Mouse (Mus musculus) myocyte (in vitro differentiated cells): ENCODE results near the gene Hipk3.

Experiments
- CEBPB ChIP-seq: IDR thresholded peaks from 2 replicates; pipeline ENCODE4 v1.6.1; 2011; ENCODE audit warnings: mild to moderate bottlenecking, moderate library complexity; ENCODE audit not compliant: poor library complexity, insufficient read depth, severe bottlenecking
- E2F4 ChIP-seq: IDR thresholded peaks from one replicate; pipeline ENCODE4 v1.6.1; 2011; ENCODE audit warnings: mild to moderate bottlenecking, control low read depth, moderate library complexity; ENCODE audit not compliant: insufficient read depth
- MAX ChIP-seq: IDR thresholded peaks from one replicate; pipeline ENCODE4 v1.6.1; 2011; ENCODE audit warnings: low read depth, mild to moderate bottlenecking, control low read depth
- POLR2A ChIP-seq: IDR thresholded peaks from one replicate; pipeline ENCODE4 v1.6.1; 2011; ENCODE audit warnings: low read depth, mild to moderate bottlenecking, control low read depth, moderate library complexity; ENCODE audit not compliant: insufficient read length
- POLR2AphosphoS2 ChIP-seq: IDR thresholded peaks from one replicate; pipeline ENCODE4 v1.6.1; 2011; ENCODE audit warnings: low read depth, control low read depth; ENCODE audit not compliant: insufficient read length
- REST ChIP-seq: IDR thresholded peaks from one replicate; pipeline ENCODE4 v1.6.1; 2011; ENCODE audit warnings: mild to moderate bottlenecking, control low read depth, moderate library complexity; ENCODE audit not compliant: insufficient read depth, insufficient read length
- SRF ChIP-seq: IDR thresholded peaks from one replicate; pipeline ENCODE4 v1.6.1; 2011; ENCODE audit warnings: low read depth; ENCODE audit not compliant: control insufficient read depth, insufficient read length
- USF1 ChIP-seq: IDR thresholded peaks from one replicate; pipeline ENCODE4 v1.6.1; 2011; ENCODE audit warnings: low read depth, mild to moderate bottlenecking, control low read depth, moderate library complexity

DNA sequence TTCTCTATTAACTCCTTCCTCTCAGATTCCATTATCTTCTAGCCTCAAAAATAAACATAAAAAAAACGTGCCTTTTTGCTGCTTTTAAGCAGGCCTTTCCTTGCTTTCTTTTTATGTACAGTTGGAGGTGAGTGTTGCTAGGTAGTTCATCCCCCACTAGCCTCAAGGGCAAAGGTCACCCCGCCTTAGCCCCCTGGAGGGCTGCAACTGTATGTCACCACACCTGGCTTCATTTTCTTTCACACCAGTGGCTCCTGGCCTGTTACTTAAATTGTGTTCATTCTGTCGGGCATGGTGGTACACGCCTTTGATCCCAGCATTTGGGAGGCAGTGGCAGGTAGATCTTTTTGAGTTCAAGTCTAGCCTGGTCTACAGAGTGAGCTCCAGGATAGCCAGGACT is 51.9 kb downstream of the Hipk3 start:
- TF ChIP-seq POLR2A (no peak), REST (no peak), E2F4 (no peak), MAX (no peak), USF1 (no peak), CEBPB (no peak), POLR2AphosphoS2 (no peak), SRF (no peak)
